In the genomic region with DNA sequence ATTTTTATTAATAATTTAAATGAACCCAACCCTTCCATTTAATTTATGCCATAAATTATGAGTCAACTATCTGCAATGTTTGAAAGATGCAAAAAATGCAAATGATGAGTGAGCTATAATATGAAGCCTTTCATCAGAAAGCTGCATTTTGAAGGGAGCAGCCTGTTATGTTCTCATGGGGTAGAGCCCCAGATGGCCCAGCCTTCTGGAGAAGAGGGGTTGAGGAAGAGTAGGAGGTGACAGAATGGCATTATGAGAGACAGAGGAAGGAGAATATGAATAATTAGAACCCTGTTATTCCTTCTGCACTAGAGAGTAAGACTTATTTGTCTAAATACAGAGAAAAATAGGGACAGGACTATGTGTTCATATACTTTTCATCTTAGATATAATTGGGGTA, we compare ENCODE assay signal across 18 mouse cellular contexts.
DNase-seq lines count a peak whose midpoint lies in the region; ATAC-seq and TF ChIP-seq lines count a peak whose summit lies in the region.
"Had no signal": no experiment of that assay in that cellular context is flagged by ENCODE, and none has a peak within 500 bp of the region (broad histone marks: within the 10 kb centered on the region; RNA-seq: fewer than 3 reads in every experiment).

No protein-coding gene starts in this region.

- ATAC-seq in hindbrain, embryonic 11.5 days (ENCODE audit: low FRiP score) = 0 out of 2 replicates have a peak, but pooled peaks have one; percentile 53
- ATAC-seq in hindbrain, postnatal 0 days = no peak
- peak; percentile 89 for ATAC-seq in forebrain, embryonic 16.5 days

- TF ChIP-seq CTCF in hindbrain, postnatal 0 days (IDR thresholded peaks at IDR 0.05; ENCODE audit: low read depth) = no peak

- H3K27ac ChIP-seq in hindbrain, embryonic 11.5 days (ENCODE audit: low read depth, low read length) = no peak overlapping the region
- H3K27ac ChIP-seq in hindbrain, postnatal 0 days = no peak overlapping the region
- no peak overlapping the region for H3K27ac ChIP-seq in forebrain, embryonic 16.5 days (ENCODE audit: low read length)
- H3K27ac ChIP-seq: hindbrain, embryonic 14.5 days; liver, embryonic 13.5 days; neural tube, embryonic 13.5 days had no signal

- H3K4me1 ChIP-seq in hindbrain, embryonic 11.5 days (replicated peaks; ENCODE audit: control insufficient read depth, insufficient read depth, low read length) = no peaks in the 10 kb centered on the region
- H3K4me1 ChIP-seq in hindbrain, postnatal 0 days (ENCODE audit: insufficient read depth, low read length) = no peaks in the 10 kb centered on the region
- H3K4me1 ChIP-seq in forebrain, embryonic 16.5 days (replicated peaks; ENCODE audit: control insufficient read depth, insufficient read depth, low read length) = no peaks in the 10 kb centered on the region; the same call in 1 of the 2 replicates
- H3K4me1 ChIP-seq: liver, embryonic 13.5 days; neural tube, embryonic 13.5 days had no signal

- DNase-seq in hindbrain, embryonic 11.5 days (ENCODE audit: low spot score) = no peak
- no peak for DNase-seq in hindbrain, postnatal 0 days (ENCODE audit: low spot score)
- peak; percentile 83 to 86 for DNase-seq in layer of hippocampus, adult 8-10 months (ENCODE audit: low spot score in 2 of 2)
- DNase-seq in left cerebral cortex, postnatal 25 days (ENCODE audit: low spot score in 2 of 2) = peak; percentile 54 to 93
- no peak for DNase-seq in gastrocnemius, adult 18-20 months (ENCODE audit: low spot score)
- DNase-seq in natural killer cell, adult 2 months (ENCODE audit: low spot score in 2 of 2) = no peak
- DNase-seq in urinary bladder, adult 2 months (ENCODE audit: low spot score) = no peak
- DNase-seq: adrenal gland, adult 2 months; cerebellum, adult 9-10 months; gastrocnemius, postnatal 25 days; kidney, adult 18-20 months; liver, embryonic 13.5 days; lung, postnatal 14 days; midbrain, embryonic 14.5 days had no signal

- H3K4me2 ChIP-seq in hindbrain, embryonic 11.5 days (replicated peaks; ENCODE audit: low read depth, low read length) = no peak overlapping the region
- no peak overlapping the region for H3K4me2 ChIP-seq in hindbrain, postnatal 0 days (ENCODE audit: low read depth, low read length)
- no peak overlapping the region for H3K4me2 ChIP-seq in forebrain, embryonic 16.5 days (ENCODE audit: low read length)
- H3K4me2 ChIP-seq: hindbrain, embryonic 14.5 days; liver, embryonic 13.5 days; neural tube, embryonic 13.5 days had no signal

- intact Hi-C loops in left cerebral cortex, postnatal 25 days (cut with DNase I) = loop anchor here (10.0 kb wide), 1 partner anchor 177 kb away; no protein-coding TSS in a partner anchor

- no peaks in the 10 kb centered on the region for H3K9me3 ChIP-seq in hindbrain, embryonic 11.5 days (ENCODE audit: control insufficient read depth, low read length)
- no peaks in the 10 kb centered on the region for H3K9me3 ChIP-seq in hindbrain, postnatal 0 days (ENCODE audit: low read length)
- no peaks in the 10 kb centered on the region for H3K9me3 ChIP-seq in forebrain, embryonic 16.5 days (ENCODE audit: control insufficient read depth, low read length)
- H3K9me3 ChIP-seq: liver, embryonic 13.5 days; neural tube, embryonic 13.5 days had no signal

- no peaks in the 10 kb centered on the region for H3K36me3 ChIP-seq in hindbrain, embryonic 11.5 days (ENCODE audit: control insufficient read depth, insufficient read depth, low read length)
- no peaks in the 10 kb centered on the region for H3K36me3 ChIP-seq in hindbrain, postnatal 0 days (ENCODE audit: insufficient read depth, low read length)
- no peaks in the 10 kb centered on the region for H3K36me3 ChIP-seq in forebrain, embryonic 16.5 days (ENCODE audit: control insufficient read depth, insufficient read depth)
- H3K36me3 ChIP-seq: liver, embryonic 13.5 days; neural tube, embryonic 13.5 days had no signal

- no peaks in the 10 kb centered on the region for H3K27me3 ChIP-seq in hindbrain, embryonic 11.5 days (ENCODE audit: control insufficient read depth, insufficient read depth, low read length)
- H3K27me3 ChIP-seq in hindbrain, postnatal 0 days (ENCODE audit: insufficient read depth, low read length) = no peaks in the 10 kb centered on the region
- no peaks in the 10 kb centered on the region for H3K27me3 ChIP-seq in forebrain, embryonic 16.5 days (replicated peaks; ENCODE audit: control insufficient read depth, insufficient read depth, low read length)
- H3K27me3 ChIP-seq: liver, embryonic 13.5 days; neural tube, embryonic 13.5 days had no signal

- H3K4me3 ChIP-seq in hindbrain, embryonic 11.5 days (ENCODE audit: low read depth, low read length) = no peak overlapping the region
- H3K4me3 ChIP-seq in hindbrain, postnatal 0 days (ENCODE audit: low read length) = no peak overlapping the region
- H3K4me3 ChIP-seq in forebrain, embryonic 16.5 days (replicated peaks; ENCODE audit: low read length) = no peak overlapping the region
- H3K4me3 ChIP-seq: erythroblast, embryonic 14.5 days; liver, embryonic 13.5 days; neural tube, embryonic 13.5 days had no signal

- no peak overlapping the region for H3K9ac ChIP-seq in hindbrain, embryonic 11.5 days (ENCODE audit: low read depth, low read length)
- no peak overlapping the region for H3K9ac ChIP-seq in hindbrain, postnatal 0 days (replicated peaks; ENCODE audit: low read length)
- H3K9ac ChIP-seq in forebrain, embryonic 16.5 days (replicated peaks; ENCODE audit: low read depth, low read length) = no peak overlapping the region
- H3K9ac ChIP-seq: hindbrain, embryonic 14.5 days; liver, embryonic 13.5 days; neural tube, embryonic 13.5 days had no signal

Comparison
In these comparisons a context has a peak if more than half of its experiments do, and no peak if none do; other contexts are left out.
1. DNase-seq: peak in layer of hippocampus, adult 8-10 months (2 of 2) and left cerebral cortex, postnatal 25 days (2 of 2); none in hindbrain, embryonic 11.5 days (single experiment), hindbrain, postnatal 0 days (single experiment), gastrocnemius, adult 18-20 months (single experiment), natural killer cell, adult 2 months (0 of 2) and urinary bladder, adult 2 months (single experiment).